Mouse (Mus musculus) forebrain, embryonic 12.5 days (tissue): ENCODE results near the gene Ttc8. TPM values are rescaled to one million over a fixed set of nuclear protein-coding genes. Genes with fewer than 3 reads are reported as not detected.
"Not testable (repeated sequence)": the region's sequence is repeated elsewhere in the genome, so short reads cannot be mapped to it uniquely, and the experiment has no call there.

Experiments used
- ATAC-seq: fragments of 200-750 bp; cut with Nextera tagmentation; 2 replicates; pipeline ENCODE4 v1.8.0; 2017; ENCODE audit warnings: moderate TSS enrichment; ENCODE audit not compliant: low FRiP score
- H3K27ac ChIP-seq: fragments of 300-500 bp; sonication (generic); 2 replicates; pipeline ENCODE4 v1.5.1; 2016; ENCODE audit warnings: mild to moderate bottlenecking
- H3K27me3 ChIP-seq: fragments of 300-500 bp; sonication (generic); 2 replicates; pipeline ENCODE4 v1.6.1; 2016; ENCODE audit warnings: mild to moderate bottlenecking
- H3K36me3 ChIP-seq: fragments of 300-500 bp; sonication (generic); replicated peaks from 2 replicates; pipeline ENCODE4 v1.6.1; 2016; ENCODE audit warnings: mild to moderate bottlenecking
- H3K4me1 ChIP-seq: fragments of 300-500 bp; sonication (generic); 2 replicates; pipeline ENCODE4 v1.6.1; 2016
- H3K4me2 ChIP-seq: fragments of 300-500 bp; sonication (generic); 2 replicates; pipeline ENCODE4 v1.6.1; 2016; ENCODE audit warnings: mild to moderate bottlenecking, moderate library complexity
- H3K4me3 ChIP-seq: fragments of 300-500 bp; sonication (generic); replicated peaks from 2 replicates; pipeline ENCODE4 v1.5.1; 2016; ENCODE audit warnings: mild to moderate bottlenecking
- H3K9ac ChIP-seq: fragments of 300-500 bp; sonication (generic); 2 replicates; pipeline ENCODE4 v1.6.1; 2016; ENCODE audit warnings: mild to moderate bottlenecking
- H3K9me3 ChIP-seq: fragments of 300-500 bp; sonication (generic); 2 replicates; pipeline ENCODE4 v1.6.1; 2016
- WGBS: fragments of 180-500 bp; shearing (Covaris S2); methylation state at CpG from one replicate; pipeline ENCODE4 v1.1.7; 2016; 5-methylcytosine and 5-hydroxymethylcytosine counted together
- polyA plus RNA-seq: library from polyadenylated mRNA; unstranded; fragments of >200 nt; fragmentation: Nextera tagmentation; extraction: Ambion mirVana; gene quantifications from 2 replicates; pipeline ENCODE4 v1.2.1, GENCODE M21; 2016

Ttc8 gene
- polyA plus RNA-seq, 1 experiment from 2014 or later = 44.9 TPM

DNA sequence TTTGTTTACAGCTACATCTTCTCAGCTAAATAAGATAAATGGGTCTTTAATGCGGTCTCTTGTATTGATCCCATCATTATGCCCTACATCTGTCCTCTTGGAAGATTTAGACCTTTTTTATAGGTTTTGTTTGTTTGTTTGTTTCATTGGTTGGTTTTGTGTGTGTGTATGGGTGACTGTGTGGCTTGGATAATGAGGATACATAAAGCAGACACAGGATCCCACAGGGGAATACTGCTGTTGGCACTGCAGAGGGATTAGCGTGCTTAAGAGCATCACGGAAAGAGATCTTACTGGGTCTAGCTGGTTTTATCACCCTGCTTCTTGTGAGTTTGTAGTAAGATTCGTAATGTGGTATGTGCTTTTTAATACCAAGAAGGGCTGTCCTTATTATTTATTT, 10.8 kb downstream of the Ttc8 start:
- ATAC-seq = no peak
- H3K4me1 ChIP-seq = no peaks in the 10 kb centered on the region
- H3K27me3 ChIP-seq = no peaks in the 10 kb centered on the region
- H3K36me3 ChIP-seq = no peaks in the 10 kb centered on the region; the same call in 1 of the 2 replicates
- H3K27ac ChIP-seq = no peak overlapping the region
- H3K4me2 ChIP-seq = no peak overlapping the region
- H3K9me3 ChIP-seq = no peaks in the 10 kb centered on the region
- 81% methylated on average over 4 of the region's 4 CpGs for WGBS
- H3K9ac ChIP-seq = no peak overlapping the region
- no peak overlapping the region for H3K4me3 ChIP-seq

- H3K36me3 ChIP-seq = no peaks in the 10 kb centered on the region; the same call in 1 of the 2 replicates
- ATAC-seq = no peak
- 82% methylated on average over 4 of the region's 4 CpGs for WGBS
- no peak overlapping the region for H3K27ac ChIP-seq
- H3K9me3 ChIP-seq = no peaks in the 10 kb centered on the region
- no peaks in the 10 kb centered on the region for H3K4me1 ChIP-seq
- H3K4me3 ChIP-seq = no peak overlapping the region
- no peak overlapping the region for H3K4me2 ChIP-seq
- H3K9ac ChIP-seq = no peak overlapping the region
- H3K27me3 ChIP-seq = no peaks in the 10 kb centered on the region
These were observed 12.1 kb downstream of the Ttc8 start for GRCm38 (mm10) chr12:98932441-98932840.

- no peaks in the 10 kb centered on the region for H3K4me1 ChIP-seq
- no peak for ATAC-seq
- H3K9ac ChIP-seq = no peak overlapping the region
- no peaks in the 10 kb centered on the region for H3K9me3 ChIP-seq
- H3K4me2 ChIP-seq = no peak overlapping the region
- WGBS = 94% methylated on average over 1 of the region's 1 CpGs
- no peak overlapping the region for H3K4me3 ChIP-seq
- H3K36me3 ChIP-seq = no peaks in the 10 kb centered on the region; the same call in 1 of the 2 replicates
- H3K27me3 ChIP-seq = no peaks in the 10 kb centered on the region
- H3K27ac ChIP-seq = no peak overlapping the region
These were observed 12.5 kb downstream of the Ttc8 start for GRCm38 (mm10) chr12:98932856-98933255.

DNA sequence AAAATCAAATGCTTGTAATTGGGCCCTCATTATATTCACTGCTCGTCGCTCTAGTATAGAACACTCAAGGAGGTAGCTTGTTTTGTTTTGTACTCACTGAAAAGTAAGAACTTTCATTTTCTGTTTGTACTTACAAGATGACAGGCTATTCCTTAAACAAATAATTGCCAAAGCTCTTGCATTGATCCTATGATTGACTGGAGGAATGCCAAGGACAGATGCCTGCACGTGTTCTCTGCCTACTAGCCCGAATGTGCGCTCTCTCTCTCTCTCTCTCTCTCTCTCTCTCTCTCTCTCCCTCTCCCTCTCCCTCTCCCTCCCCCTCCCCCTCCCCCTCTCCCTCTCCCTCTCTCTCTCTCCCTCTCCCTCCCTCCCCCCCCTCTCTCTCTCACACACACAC, 30.9 kb downstream of the Ttc8 start:
- H3K4me1 ChIP-seq, H3K4me2 ChIP-seq, H3K27me3 ChIP-seq, H3K4me3 ChIP-seq, H3K27ac ChIP-seq, ATAC-seq, H3K9ac ChIP-seq, H3K9me3 ChIP-seq: not testable (repeated sequence)
- WGBS = 64% methylated on average over 5 of the region's 5 CpGs
- H3K36me3 ChIP-seq = peaks cover 11% of the 10 kb centered on the region; the same call in 1 of the 2 replicates

- Histone ChIP-seq H3K4me1 (no peaks in the 10 kb centered on the region), H3K27me3 (no peaks in the 10 kb centered on the region), H3K27ac (no peak overlapping the region), H3K4me2 (no peak overlapping the region), H3K36me3 (peaks cover 12% of the 10 kb centered on the region), H3K4me3 (no peak overlapping the region), H3K9ac (no peak overlapping the region), H3K9me3 (no peaks in the 10 kb centered on the region)
- ATAC-seq = no peak
- WGBS = 95% methylated on average over 2 of the region's 2 CpGs
These were observed 36.6 kb downstream of the Ttc8 start for GRCm38 (mm10) chr12:98956951-98957350.

- ATAC-seq = no peak
These were observed 37.1 kb downstream of the Ttc8 start for GRCm38 (mm10) chr12:98957455-98957854.

GRCm38 (mm10) chr12:98961008-98961407, 40.6 kb downstream of the Ttc8 start:
- Histone ChIP-seq H3K4me3 (no peak overlapping the region), H3K9me3 (no peaks in the 10 kb centered on the region), H3K27me3 (no peaks in the 10 kb centered on the region), H3K27ac (no peak overlapping the region), H3K4me1 (peaks cover 9% of the 10 kb centered on the region), H3K36me3 (peaks cover 20% of the 10 kb centered on the region), H3K4me2 (no peak overlapping the region), H3K9ac (no peak overlapping the region)
- no peak for ATAC-seq
- WGBS = 67% methylated on average over 7 of the region's 7 CpGs

More at GRCm38 (mm10) chr12:98957455-98957854, 37.1 kb downstream of the Ttc8 start:
- H3K4me3 ChIP-seq = no peak overlapping the region
- H3K36me3 ChIP-seq = peaks cover 17% of the 10 kb centered on the region
- 91% methylated on average over 11 of the region's 11 CpGs for WGBS
- H3K4me2 ChIP-seq = no peak overlapping the region
- H3K9ac ChIP-seq = no peak overlapping the region
- no peaks in the 10 kb centered on the region for H3K27me3 ChIP-seq
- no peak overlapping the region for H3K27ac ChIP-seq
- no peaks in the 10 kb centered on the region for H3K9me3 ChIP-seq
- no peaks in the 10 kb centered on the region for H3K4me1 ChIP-seq

DNA sequence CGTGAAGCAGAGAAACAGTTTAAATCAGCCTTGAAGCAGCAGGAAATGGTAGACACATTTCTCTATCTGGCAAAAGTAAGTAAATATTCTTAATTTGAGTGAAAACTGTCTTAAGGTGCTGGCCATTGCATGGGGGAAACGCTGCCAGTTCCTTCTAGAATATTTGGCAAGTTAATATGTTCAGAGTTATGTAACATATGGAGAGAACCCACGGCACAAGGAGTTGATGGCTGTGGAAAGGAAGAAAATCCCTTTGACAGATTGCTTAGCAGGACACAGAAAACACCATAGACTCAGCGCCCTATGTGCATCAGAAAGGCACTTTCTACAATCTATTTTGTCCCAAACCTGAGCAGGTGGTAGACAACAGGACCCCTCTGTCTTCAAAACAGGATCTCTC, 41.0 kb downstream of the Ttc8 start:
- Histone ChIP-seq H3K27me3 (no peaks in the 10 kb centered on the region), H3K27ac (no peak overlapping the region), H3K36me3 (peaks cover 21% of the 10 kb centered on the region), H3K9ac (no peak overlapping the region), H3K4me1 (peaks cover 9% of the 10 kb centered on the region), H3K9me3 (no peaks in the 10 kb centered on the region), H3K4me2 (no peak overlapping the region), H3K4me3 (no peak overlapping the region)
- 88% methylated on average over 4 of the region's 4 CpGs for WGBS
- ATAC-seq = no peak

DNA sequence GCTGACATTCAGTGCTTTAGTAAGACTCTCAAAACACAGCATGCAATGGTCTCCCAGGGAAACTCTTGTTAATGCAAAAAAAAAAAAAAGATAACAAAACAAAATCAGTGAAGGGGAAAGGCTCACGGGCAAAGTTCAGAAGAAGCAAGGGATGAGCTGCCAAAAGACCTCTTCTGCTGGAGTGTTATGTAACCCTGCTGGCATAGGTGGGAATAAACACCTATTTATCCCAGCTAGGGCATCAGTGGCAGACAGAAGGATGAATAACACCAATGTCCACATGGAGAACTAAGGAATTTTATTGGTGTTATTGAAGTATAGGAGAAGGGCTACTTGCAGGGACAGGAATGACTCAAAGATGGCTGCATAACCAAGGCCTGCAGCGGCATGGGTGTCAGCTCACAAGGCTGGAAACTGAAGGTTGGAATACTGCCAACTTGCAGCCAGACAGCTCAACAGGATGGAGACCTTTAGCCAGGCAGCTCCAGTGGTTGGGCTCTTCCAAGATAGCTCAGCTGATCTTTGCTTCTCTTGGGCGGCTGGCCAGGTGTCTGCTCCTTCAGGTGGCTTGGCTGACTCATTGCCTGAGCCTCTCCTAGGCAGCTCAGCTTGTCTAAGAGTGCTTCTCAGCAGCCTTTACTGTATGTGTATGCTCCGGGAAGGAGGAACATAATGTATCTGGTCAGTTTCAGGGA, 45.2 kb downstream of the Ttc8 start:
- Histone ChIP-seq H3K36me3 (peaks cover 12% of the 10 kb centered on the region), H3K9me3 (no peaks in the 10 kb centered on the region), H3K9ac (no peak overlapping the region), H3K27ac (no peak overlapping the region), H3K4me1 (peaks cover 9% of the 10 kb centered on the region), H3K4me2 (no peak overlapping the region), H3K27me3 (no peaks in the 10 kb centered on the region), H3K4me3 (no peak overlapping the region)
- ATAC-seq = no peak
- WGBS = 72% methylated on average over 4 of the region's 4 CpGs

- 97% methylated on average over 3 of the region's 3 CpGs for WGBS
- Histone ChIP-seq H3K27me3 (no peaks in the 10 kb centered on the region), H3K4me3 (no peak overlapping the region), H3K36me3 (peaks cover 31% of the 10 kb centered on the region), H3K9ac (no peak overlapping the region), H3K27ac (no peak overlapping the region), H3K4me2 (no peak overlapping the region), H3K9me3 (no peaks in the 10 kb centered on the region), H3K4me1 (peaks cover 6% of the 10 kb centered on the region)
- ATAC-seq = no peak
These were observed 51.9 kb downstream of the Ttc8 start for GRCm38 (mm10) chr12:98972291-98972690.

DNA sequence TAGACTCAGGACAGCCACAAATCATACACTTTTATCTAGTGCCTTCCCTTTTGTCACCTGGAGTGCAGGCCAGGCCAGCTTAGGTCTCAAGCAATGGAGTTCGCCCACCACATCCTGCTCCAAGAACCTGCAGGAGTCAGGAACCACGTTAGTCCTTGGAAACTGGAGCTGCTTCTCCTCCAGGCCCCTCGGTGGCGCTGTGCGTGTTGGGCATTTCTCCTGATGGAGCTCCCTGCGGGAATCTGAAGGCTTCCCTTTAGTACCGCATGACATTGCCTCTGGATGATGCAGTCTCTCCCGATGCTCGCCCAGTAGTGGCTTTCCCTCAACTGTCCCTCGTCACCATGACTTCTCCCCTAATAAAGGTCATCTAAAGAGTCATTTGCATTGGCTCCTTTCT, 53.1 kb downstream of the Ttc8 start:
- WGBS = 86% methylated on average over 10 of the region's 10 CpGs
- Histone ChIP-seq H3K4me1 (peaks cover 6% of the 10 kb centered on the region), H3K4me3 (no peak overlapping the region), H3K9ac (no peak overlapping the region), H3K36me3 (peaks cover 42% of the 10 kb centered on the region), H3K27ac (peak overlapping the region; percentile 26), H3K4me2 (no peak overlapping the region), H3K27me3 (no peaks in the 10 kb centered on the region), H3K9me3 (0 out of 2 replicates have a peak, but pooled peaks cover 4% of the 10 kb centered on the region)
- ATAC-seq = 0 out of 2 replicates have a peak, but pooled peaks have one; percentile 40

GRCm38 (mm10) chr12:98974157-98974804, 53.9 kb downstream of the Ttc8 start:
- H3K4me3 ChIP-seq = no peak overlapping the region
- peaks cover 49% of the 10 kb centered on the region for H3K36me3 ChIP-seq
- H3K4me2 ChIP-seq = no peak overlapping the region
- H3K9ac ChIP-seq = no peak overlapping the region
- peaks cover 6% of the 10 kb centered on the region for H3K4me1 ChIP-seq
- ATAC-seq = peak; percentile 61
- H3K27me3 ChIP-seq = no peaks in the 10 kb centered on the region
- 0 out of 2 replicates have a peak, but pooled peaks cover 8% of the 10 kb centered on the region for H3K9me3 ChIP-seq
- 64% methylated on average over 12 of the region's 12 CpGs for WGBS
- H3K27ac ChIP-seq = peak overlapping the region; percentile 26

DNA sequence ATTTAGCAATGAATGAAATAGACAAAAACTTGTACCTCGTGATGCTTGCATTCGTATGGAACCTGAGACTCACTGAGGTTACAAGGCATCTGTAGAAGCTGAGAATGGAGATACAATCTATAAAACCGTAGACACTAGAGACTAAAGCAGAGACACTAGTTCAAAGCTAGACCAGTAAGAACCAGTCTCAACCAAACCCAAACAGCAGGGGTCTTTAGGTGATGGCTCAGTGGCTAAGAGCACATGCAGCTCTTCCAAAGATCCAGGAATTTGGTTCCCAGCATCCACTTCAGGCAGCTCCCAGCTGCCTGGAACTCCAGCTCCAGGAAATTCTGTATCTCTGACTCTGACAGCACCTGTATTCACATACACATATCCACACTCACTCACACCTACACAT, 60.7 kb downstream of the Ttc8 start:
- Histone ChIP-seq H3K36me3 (peaks cover 64% of the 10 kb centered on the region), H3K4me3 (no peak overlapping the region), H3K27ac (no peak overlapping the region), H3K9me3 (0 out of 2 replicates have a peak, but pooled peaks cover 8% of the 10 kb centered on the region), H3K27me3 (no peaks in the 10 kb centered on the region), H3K4me1 (no peaks in the 10 kb centered on the region), H3K9ac (no peak overlapping the region), H3K4me2 (no peak overlapping the region)
- no peak for ATAC-seq
- WGBS = 95% methylated on average over 3 of the region's 3 CpGs
